Mouse (Mus musculus) midbrain, embryonic 12.5 days (tissue): ENCODE measurements at regions not wholly inside any gene's neighbourhood (a gene's known extent, or its start where the extent isn't known, plus 50 kb on each side); places are given as distances from the start of the nearest gene placed in this dataset.

Experiments used
- ATAC-seq: fragments of 200-750 bp; cut with Nextera tagmentation; 2 replicates; pipeline ENCODE4 v1.8.0; 2017; ENCODE audit warnings: low read depth, moderate TSS enrichment, moderate library complexity; ENCODE audit not compliant: low FRiP score
- H3K27ac ChIP-seq: fragments of 300-500 bp; sonication (generic); replicated peaks from 2 replicates; pipeline ENCODE4 v1.5.1; 2016; ENCODE audit warnings: mild to moderate bottlenecking
- H3K27me3 ChIP-seq: fragments of 300-500 bp; sonication (generic); 2 replicates; pipeline ENCODE4 v1.6.1; 2016; ENCODE audit warnings: mild to moderate bottlenecking
- H3K36me3 ChIP-seq: fragments of 300-500 bp; sonication (generic); 2 replicates; pipeline ENCODE4 v1.6.1; 2016
- H3K4me1 ChIP-seq: fragments of 300-500 bp; sonication (generic); 2 replicates; pipeline ENCODE4 v1.6.1; 2016
- H3K4me2 ChIP-seq: fragments of 300-500 bp; sonication (generic); replicated peaks from 2 replicates; pipeline ENCODE4 v1.6.1; 2016; ENCODE audit warnings: mild to moderate bottlenecking, moderate library complexity
- H3K4me3 ChIP-seq: fragments of 300-500 bp; sonication (generic); 2 replicates; pipeline ENCODE4 v1.5.1; 2016; ENCODE audit warnings: mild to moderate bottlenecking
- H3K9ac ChIP-seq: fragments of 300-500 bp; sonication (generic); replicated peaks from 2 replicates; pipeline ENCODE4 v1.6.1; 2016; ENCODE audit warnings: mild to moderate bottlenecking, moderate library complexity
- H3K9me3 ChIP-seq: fragments of 300-500 bp; sonication (generic); 2 replicates; pipeline ENCODE4 v1.6.1; 2016; ENCODE audit warnings: mild to moderate bottlenecking
- WGBS: fragments of 180-500 bp; shearing (Covaris S2); methylation state at CpG from one replicate; pipeline ENCODE4 v1.1.7; 2016; 5-methylcytosine and 5-hydroxymethylcytosine counted together

DNA sequence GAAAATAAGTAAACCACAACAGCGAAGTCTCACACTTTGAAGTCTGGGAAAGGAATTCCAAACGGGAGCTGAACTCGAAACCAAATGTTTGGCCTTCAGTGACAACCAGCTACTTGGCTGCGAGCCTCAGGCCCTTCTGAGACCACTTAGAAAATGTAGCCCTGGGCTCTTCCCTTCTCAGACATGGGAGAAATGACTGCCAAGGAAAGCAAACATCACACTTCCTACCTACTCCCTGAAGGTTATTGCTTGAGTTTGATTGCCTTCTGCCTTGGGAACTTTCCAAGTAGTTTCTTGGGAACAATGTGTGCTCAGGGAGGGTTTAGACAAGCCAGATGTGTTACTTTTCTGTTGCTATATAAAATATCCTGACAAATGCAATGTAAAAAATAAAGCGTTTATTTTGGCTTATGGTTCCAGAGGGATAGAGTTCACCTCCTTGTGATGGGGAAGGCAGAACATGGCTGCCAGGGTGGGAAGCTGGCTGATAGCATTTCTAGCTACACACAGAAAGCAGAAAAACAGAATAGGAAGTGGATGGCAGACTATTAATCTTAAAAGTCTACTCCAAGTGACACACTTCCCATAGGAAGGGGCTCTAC lies 194.8 kb upstream of the Rack1 start:
- Histone ChIP-seq H3K9me3 (no peaks in the 10 kb centered on the region), H3K27me3 (no peaks in the 10 kb centered on the region), H3K27ac (no peak overlapping the region), H3K36me3 (no peaks in the 10 kb centered on the region), H3K9ac (no peak overlapping the region), H3K4me3 (no peak overlapping the region), H3K4me1 (no peaks in the 10 kb centered on the region), H3K4me2 (no peak overlapping the region)
- 70% methylated on average over 5 of the region's 5 CpGs for WGBS
- no peak for ATAC-seq

DNA sequence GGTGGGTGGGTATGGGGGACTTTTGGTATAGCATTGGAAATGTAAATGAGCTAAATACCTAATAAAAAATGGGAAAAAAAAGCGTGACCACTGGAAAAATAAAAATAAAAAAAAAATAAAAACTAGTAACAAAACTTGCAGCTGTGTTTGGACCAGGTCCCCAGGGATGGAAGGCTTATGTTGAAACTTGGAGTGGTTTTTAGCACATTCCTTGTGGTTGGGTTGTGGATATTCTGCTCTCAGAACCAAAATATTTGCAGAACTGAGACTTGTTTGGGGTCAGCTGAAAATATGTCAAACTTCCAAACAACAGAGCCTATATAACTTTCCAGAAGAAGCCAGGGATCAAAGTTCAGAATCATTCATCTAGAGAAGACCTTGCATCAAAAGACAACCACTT lies 199.0 kb upstream of the Rack1 start:
- 84% methylated on average over 1 of the region's 1 CpGs for WGBS
- Histone ChIP-seq H3K4me3 (no peak overlapping the region), H3K27me3 (no peaks in the 10 kb centered on the region), H3K4me2 (no peak overlapping the region), H3K4me1 (no peaks in the 10 kb centered on the region), H3K27ac (no peak overlapping the region), H3K9ac (no peak overlapping the region), H3K9me3 (no peaks in the 10 kb centered on the region), H3K36me3 (no peaks in the 10 kb centered on the region)
- no peak for ATAC-seq

DNA sequence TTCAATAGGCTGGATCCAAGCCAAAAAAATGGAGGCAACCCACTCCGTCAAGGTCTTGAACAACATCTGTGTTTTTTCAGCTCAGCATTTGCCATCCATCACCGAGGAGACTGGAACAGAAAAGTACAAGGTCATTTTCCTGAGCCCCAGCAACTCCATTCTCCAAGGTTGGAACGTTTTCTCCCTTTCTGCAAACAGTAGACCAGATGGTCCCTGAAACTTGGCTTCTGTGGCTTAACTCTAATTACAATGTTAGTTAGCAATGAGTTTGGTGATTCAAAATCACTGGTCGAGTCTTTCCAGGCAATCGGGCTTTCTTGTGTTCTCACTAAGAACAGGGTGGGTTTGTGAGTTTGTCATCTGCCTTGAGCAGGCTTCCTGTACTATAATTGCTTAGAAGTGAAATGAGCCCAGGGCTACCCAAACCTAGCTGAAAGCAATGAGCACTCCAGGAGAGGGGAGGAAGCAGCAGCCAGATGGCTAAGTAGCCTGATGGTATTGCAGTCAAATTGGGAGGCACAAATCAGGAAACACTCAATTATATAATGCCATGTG lies 200.5 kb upstream of the Rack1 start:
- Histone ChIP-seq H3K9ac (no peak overlapping the region), H3K27me3 (no peaks in the 10 kb centered on the region), H3K27ac (no peak overlapping the region), H3K9me3 (no peaks in the 10 kb centered on the region), H3K36me3 (no peaks in the 10 kb centered on the region), H3K4me2 (no peak overlapping the region), H3K4me1 (no peaks in the 10 kb centered on the region), H3K4me3 (no peak overlapping the region)
- no peak for ATAC-seq
- 85% methylated on average over 5 of the region's 5 CpGs for WGBS

- no peak for ATAC-seq
- Histone ChIP-seq H3K36me3 (no peaks in the 10 kb centered on the region), H3K4me3 (no peak overlapping the region), H3K4me2 (no peak overlapping the region), H3K9ac (no peak overlapping the region), H3K9me3 (no peaks in the 10 kb centered on the region), H3K4me1 (peaks cover 2% of the 10 kb centered on the region; the same call in 1 of the 2 replicates), H3K27me3 (no peaks in the 10 kb centered on the region), H3K27ac (no peak overlapping the region)
Observed at GRCm38 (mm10) chr11:48599033-48599432, 201.1 kb upstream of the Rack1 start.

DNA sequence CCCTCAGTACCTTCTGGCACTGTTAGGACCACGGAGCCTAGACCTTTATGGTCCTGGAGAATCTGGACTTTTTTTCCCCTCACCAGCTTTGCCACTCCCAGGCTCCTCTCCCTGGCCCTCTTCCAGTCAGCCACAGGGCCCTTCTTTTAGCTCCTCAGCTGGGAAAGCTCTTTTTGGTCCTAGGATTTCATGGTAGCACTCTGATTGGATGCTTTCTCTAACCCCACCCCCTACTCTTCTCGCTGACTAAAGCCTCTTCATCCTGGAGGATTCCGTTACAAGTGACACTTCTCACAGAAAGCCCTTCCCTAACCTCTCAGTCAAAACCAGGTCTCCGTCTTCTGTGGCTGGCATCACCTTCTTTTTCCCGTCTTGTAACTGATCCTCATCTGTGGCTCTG lies 205.7 kb upstream of the Rack1 start:
- ATAC-seq = 0 out of 2 replicates have a peak, but pooled peaks have one; percentile 47
- H3K27ac ChIP-seq = no peak overlapping the region
- H3K9me3 ChIP-seq = no peaks in the 10 kb centered on the region
- no peak overlapping the region for H3K4me3 ChIP-seq
- H3K4me1 ChIP-seq = peaks cover 2% of the 10 kb centered on the region; the same call in 1 of the 2 replicates
- H3K36me3 ChIP-seq = no peaks in the 10 kb centered on the region
- H3K4me2 ChIP-seq = no peak overlapping the region
- H3K9ac ChIP-seq = no peak overlapping the region
- H3K27me3 ChIP-seq = no peaks in the 10 kb centered on the region
- WGBS = 22% methylated on average over 5 of the region's 5 CpGs

GRCm38 (mm10) chr11:48588833-48589649 lies 211.1 kb upstream of the Rack1 start:
- Histone ChIP-seq H3K4me1 (no peaks in the 10 kb centered on the region), H3K4me3 (no peak overlapping the region), H3K9ac (no peak overlapping the region), H3K27me3 (no peaks in the 10 kb centered on the region), H3K36me3 (no peaks in the 10 kb centered on the region), H3K27ac (no peak overlapping the region), H3K9me3 (no peaks in the 10 kb centered on the region), H3K4me2 (no peak overlapping the region)
- ATAC-seq = peak; percentile 90
- WGBS = 36% methylated on average over 9 of the region's 9 CpGs

DNA sequence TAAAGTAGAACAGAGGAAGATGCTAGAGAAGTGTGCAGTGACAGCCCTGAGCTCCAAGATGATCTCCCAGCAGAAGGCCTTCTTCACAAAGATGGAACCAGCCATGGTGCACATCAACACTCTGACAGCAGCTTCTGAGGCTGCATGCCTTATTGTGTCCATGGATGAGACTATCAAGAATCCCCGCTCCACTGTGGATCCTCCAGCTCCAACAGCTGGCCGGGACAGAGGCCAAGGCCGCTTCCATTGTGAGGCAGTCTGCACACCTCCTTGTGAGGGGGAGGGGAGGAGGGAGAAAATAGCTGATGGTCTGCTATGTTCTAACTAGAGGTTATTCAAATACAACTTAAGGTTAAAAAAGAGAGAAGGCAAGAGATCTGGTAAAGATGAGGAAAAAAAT lies 231.4 kb upstream of the Rack1 start:
- WGBS = 97% methylated on average over 3 of the region's 3 CpGs
- Histone ChIP-seq H3K4me1 (no peaks in the 10 kb centered on the region), H3K27ac (no peak overlapping the region)

DNA sequence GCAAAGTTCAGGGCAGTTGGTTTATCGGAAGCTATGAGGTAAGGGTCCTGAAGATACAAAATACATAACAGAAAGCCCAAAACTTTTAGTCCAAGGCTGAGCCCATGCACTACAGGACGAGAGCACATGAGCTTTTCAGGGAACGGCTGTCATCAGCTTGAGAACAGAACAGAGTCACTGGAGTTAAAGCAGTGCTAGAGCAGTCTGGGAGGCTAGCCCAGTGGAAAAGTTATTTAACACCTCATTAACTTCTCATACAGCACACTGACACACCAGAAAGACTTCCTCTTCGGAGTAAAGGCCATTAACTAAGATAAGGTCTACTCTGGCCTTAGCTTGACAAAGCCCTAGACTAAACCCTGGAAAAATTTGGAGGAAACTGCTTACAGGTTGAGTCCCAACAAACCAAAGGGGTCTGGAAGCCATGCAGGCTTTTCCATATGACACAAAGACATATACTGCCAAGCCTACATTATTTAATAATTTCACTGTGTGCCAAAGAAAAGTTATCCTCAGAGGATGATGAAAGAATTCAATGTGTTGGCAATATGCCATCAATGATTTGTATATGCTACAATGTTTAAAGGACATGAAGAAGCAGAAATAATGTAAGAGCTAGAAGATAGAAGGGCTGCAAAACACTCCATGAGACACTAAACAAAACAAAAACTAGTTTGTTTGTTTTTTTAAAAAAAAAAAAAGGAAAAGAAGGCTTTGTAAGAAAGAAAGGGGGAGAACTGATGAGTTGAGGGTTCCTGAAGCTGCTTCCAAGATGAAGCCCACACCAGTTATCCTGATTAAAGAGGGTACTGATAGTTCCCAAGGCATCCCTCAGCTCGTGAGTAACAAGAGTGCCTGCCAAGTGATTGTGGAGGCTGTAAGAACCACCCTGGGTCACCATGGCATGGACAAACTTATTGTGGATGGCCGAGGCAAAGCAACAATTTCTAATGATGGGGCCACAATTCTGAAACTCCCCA lies 232.3 kb upstream of the Rack1 start:
- Histone ChIP-seq H3K27ac (no peak overlapping the region), H3K9me3 (no peaks in the 10 kb centered on the region), H3K9ac (no peak overlapping the region), H3K4me1 (no peaks in the 10 kb centered on the region), H3K4me3 (no peak overlapping the region), H3K27me3 (no peaks in the 10 kb centered on the region), H3K36me3 (no peaks in the 10 kb centered on the region), H3K4me2 (no peak overlapping the region)
- ATAC-seq = no peak
- 72% methylated on average over 6 of the region's 6 CpGs for WGBS

More for the DNA sequence above, 231.4 kb upstream of the Rack1 start:
- H3K9me3 ChIP-seq = no peaks in the 10 kb centered on the region
- no peak for ATAC-seq
- H3K4me3 ChIP-seq = no peak overlapping the region
- no peak overlapping the region for H3K4me2 ChIP-seq
- H3K9ac ChIP-seq = no peak overlapping the region
- no peaks in the 10 kb centered on the region for H3K36me3 ChIP-seq
- H3K27me3 ChIP-seq = no peaks in the 10 kb centered on the region

DNA sequence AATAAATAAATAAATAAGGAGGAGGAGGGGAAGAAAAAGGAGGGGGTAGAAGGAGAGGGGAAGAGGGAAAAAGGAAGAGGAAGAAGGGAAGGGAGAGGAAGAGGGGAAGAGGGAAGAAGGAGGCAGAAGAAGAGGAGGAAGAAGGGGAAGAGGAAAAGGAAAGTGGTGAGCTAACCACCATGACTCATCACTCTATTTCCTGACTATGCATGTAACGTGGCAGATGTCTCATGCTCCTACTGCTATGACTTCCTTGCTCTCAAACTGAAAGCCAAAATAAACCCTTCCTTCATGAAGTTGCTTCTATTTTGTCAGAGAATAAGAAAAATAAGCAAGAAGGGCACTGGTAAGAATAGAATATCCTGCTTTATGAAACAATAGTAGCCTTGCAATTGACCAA lies 242.1 kb upstream of the Rack1 start:
- Histone ChIP-seq H3K9ac (no peak overlapping the region), H3K27me3 (no peaks in the 10 kb centered on the region), H3K9me3 (no peaks in the 10 kb centered on the region), H3K36me3 (no peaks in the 10 kb centered on the region), H3K27ac (no peak overlapping the region), H3K4me2 (no peak overlapping the region), H3K4me3 (no peak overlapping the region), H3K4me1 (no peaks in the 10 kb centered on the region)
- WGBS = 79% methylated on average over 1 of the region's 1 CpGs
- no peak for ATAC-seq

DNA sequence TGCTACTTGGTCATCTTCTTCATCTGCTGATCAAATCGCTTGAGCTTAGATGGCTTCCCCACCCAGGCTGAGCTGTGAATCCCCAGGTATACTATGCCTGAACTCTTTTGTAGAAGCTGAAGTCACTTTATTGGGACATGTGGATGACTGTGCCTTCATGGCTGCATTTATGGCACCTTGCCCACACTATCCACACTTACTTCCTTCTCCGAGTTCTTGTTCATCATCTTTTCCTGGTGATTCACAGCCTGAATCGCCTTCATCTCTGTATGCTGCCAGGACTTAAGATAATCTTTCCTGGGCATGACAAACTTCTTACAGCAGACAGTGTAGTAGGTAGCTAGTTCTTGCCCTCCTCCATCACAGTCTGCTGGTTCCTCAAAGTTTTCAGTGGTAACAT lies 248.1 kb upstream of the Rack1 start:
- H3K27ac ChIP-seq = no peak overlapping the region
- H3K4me3 ChIP-seq = no peak overlapping the region
- H3K4me1 ChIP-seq = no peaks in the 10 kb centered on the region
- no peak for ATAC-seq
- no peaks in the 10 kb centered on the region for H3K36me3 ChIP-seq
- H3K27me3 ChIP-seq = no peaks in the 10 kb centered on the region
- H3K9ac ChIP-seq = no peak overlapping the region
- WGBS = 88% methylated on average over 3 of the region's 3 CpGs
- no peak overlapping the region for H3K4me2 ChIP-seq
- H3K9me3 ChIP-seq = no peaks in the 10 kb centered on the region

- H3K4me2 ChIP-seq = no peak overlapping the region
- H3K27ac ChIP-seq = no peak overlapping the region
- 75% methylated on average over 2 of the region's 2 CpGs for WGBS
- no peaks in the 10 kb centered on the region for H3K27me3 ChIP-seq
- H3K36me3 ChIP-seq = no peaks in the 10 kb centered on the region
- no peak for ATAC-seq
- H3K9ac ChIP-seq = no peak overlapping the region
- H3K4me1 ChIP-seq = no peaks in the 10 kb centered on the region
- H3K4me3 ChIP-seq = no peak overlapping the region
- no peaks in the 10 kb centered on the region for H3K9me3 ChIP-seq
Observed at GRCm38 (mm10) chr11:48551201-48551600, 248.9 kb upstream of the Rack1 start.

DNA sequence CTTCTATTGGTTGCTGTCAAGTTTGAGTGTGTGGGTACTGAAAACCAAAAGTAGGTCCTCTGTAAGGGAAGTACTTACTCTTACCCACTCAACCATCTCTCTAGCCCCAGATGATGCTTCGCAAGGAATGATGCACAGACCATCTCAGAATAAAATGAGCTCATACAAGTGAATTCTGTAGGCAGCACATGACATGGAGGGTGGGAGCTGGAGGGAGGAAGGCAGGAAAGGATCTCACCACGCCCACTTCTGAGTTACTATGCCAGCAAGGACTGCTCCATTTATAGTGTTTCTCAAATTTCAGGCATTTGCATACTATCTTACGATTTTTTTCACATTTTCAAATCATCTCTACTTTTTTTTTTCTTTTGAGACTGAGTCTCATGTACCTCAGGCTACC lies 273.8 kb upstream of the Rack1 start:
- H3K4me2 ChIP-seq = no peak overlapping the region

More for the DNA sequence above, 273.8 kb upstream of the Rack1 start:
- H3K27ac ChIP-seq = no peak overlapping the region
- WGBS = 81% methylated on average over 3 of the region's 3 CpGs
- no peaks in the 10 kb centered on the region for H3K9me3 ChIP-seq
- no peak overlapping the region for H3K4me3 ChIP-seq
- no peaks in the 10 kb centered on the region for H3K4me1 ChIP-seq
- no peaks in the 10 kb centered on the region for H3K36me3 ChIP-seq
- no peak for ATAC-seq
- H3K9ac ChIP-seq = no peak overlapping the region
- H3K27me3 ChIP-seq = no peaks in the 10 kb centered on the region
